Mouse (Mus musculus): ENCODE results near the gene Robo1. TPM values are rescaled to one million over a fixed set of nuclear protein-coding genes. Genes with fewer than 3 reads are reported as not detected.

Gene Robo1
- total and polyA plus RNA-seq, 3 experiments: 0.44 TPM; not detected in 2

DNA sequence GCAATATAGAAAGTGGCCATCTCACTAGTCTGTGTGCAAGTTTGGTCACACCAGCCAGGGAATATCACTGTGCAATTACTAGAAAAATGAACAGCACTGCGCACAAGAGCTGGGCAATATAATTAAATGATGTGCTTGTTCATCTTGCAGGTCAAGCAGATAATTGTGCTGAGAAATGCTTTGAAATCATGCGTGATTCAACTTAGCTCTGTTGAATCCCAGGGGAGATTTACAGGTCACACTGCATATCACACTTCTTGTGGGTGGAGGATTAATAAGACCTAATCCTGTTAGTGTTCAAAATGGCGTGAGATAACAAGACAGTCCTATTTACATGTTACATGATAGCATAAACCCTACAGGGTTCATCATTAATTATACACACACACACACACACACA, 157.6 kb downstream of the Robo1 start:
- TF ChIP-seq CTCF (IDR thresholded peaks at IDR 0.05; ENCODE audit: low read depth, low read length) (no peak), POLR2AphosphoS5 (IDR thresholded peaks at IDR 0.05; ENCODE audit: insufficient replicate concordance, low read depth, low read length) (no peak), TAL1 (conservative IDR thresholded peaks at IDR 0.05; ENCODE audit: low read depth, low read length) (no peak), GATA1 (IDR thresholded peaks at IDR 0.05; ENCODE audit: borderline replicate concordance, low read length) (no peak), GATA2 (IDR thresholded peaks at IDR 0.05; ENCODE audit: borderline replicate concordance, low read depth, low read length) (no peak)
- Histone ChIP-seq H3K9me3 (replicated peaks) (no peaks in the 10 kb centered on the region), H3K36me3 (replicated peaks) (no peaks in the 10 kb centered on the region), H3K27me3 (ENCODE audit: insufficient read depth, low read length) (no peaks in the 10 kb centered on the region), H3K4me3 (ENCODE audit: low read depth, low read length) (no peak overlapping the region), H3K4me1 (ENCODE audit: insufficient read depth, low read depth, low read length) (no peaks in the 10 kb centered on the region)
- no peak for DNase-seq (ENCODE audit: low spot score)
- no peak for ATAC-seq (ENCODE audit: extremely low read depth, insufficient number of reproducible peaks, low FRiP score, poor library complexity, severe bottlenecking)

DNA sequence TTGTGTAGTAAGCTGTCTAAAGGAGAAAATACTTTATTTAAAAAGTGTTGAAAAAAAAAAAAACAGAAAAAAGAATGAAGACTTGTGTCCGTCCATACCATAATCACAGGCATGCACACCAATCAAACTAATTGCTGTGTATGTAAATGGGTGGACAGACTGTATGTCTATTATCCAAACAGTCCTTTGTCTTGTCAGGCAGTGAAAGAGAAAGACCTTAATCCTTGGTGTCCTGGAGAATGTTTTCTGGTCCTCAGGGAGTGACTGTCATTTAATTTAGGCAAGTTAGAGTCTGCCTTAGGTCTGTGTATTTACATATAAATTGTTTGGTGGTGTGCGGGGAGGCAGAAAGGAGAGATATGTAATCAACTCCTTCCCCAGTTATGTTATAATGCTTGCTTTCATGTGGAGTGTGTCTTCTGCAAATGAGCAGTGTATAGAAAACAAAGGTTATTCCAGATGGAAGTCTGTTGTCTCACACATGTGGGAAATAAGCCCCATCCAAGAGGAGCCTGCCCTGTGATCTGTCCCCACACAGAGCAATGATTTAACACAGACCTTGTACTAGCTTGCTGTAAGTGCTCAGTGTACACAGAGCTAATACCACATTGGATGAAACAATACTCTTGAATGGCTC, 162.0 kb downstream of the Robo1 start:
- Histone ChIP-seq H3K4me3 (ENCODE audit: low read depth, low read length) (no peak overlapping the region), H3K4me1 (ENCODE audit: insufficient read depth, low read depth, low read length) (no peaks in the 10 kb centered on the region), H3K9me3 (replicated peaks) (0 out of 2 replicates have a peak, but pooled peaks cover 5% of the 10 kb centered on the region), H3K36me3 (replicated peaks) (no peaks in the 10 kb centered on the region), H3K27me3 (ENCODE audit: insufficient read depth, low read length) (no peaks in the 10 kb centered on the region)
- ATAC-seq (ENCODE audit: extremely low read depth, insufficient number of reproducible peaks, low FRiP score, poor library complexity, severe bottlenecking) (0 out of 2 replicates have a peak, but pooled peaks have one; percentile 15), DNase-seq (ENCODE audit: low spot score) (no peak)
- no peak for TF ChIP-seq GATA2 (IDR thresholded peaks at IDR 0.05; ENCODE audit: borderline replicate concordance, low read depth, low read length)
- TF ChIP-seq TAL1 (conservative IDR thresholded peaks at IDR 0.05; ENCODE audit: low read depth, low read length): no peak
- no peak for TF ChIP-seq POLR2AphosphoS5 (IDR thresholded peaks at IDR 0.05; ENCODE audit: insufficient replicate concordance, low read depth, low read length)
- no peak for TF ChIP-seq GATA1 (IDR thresholded peaks at IDR 0.05; ENCODE audit: borderline replicate concordance, low read length)
- TF ChIP-seq CTCF (IDR thresholded peaks at IDR 0.05; ENCODE audit: low read depth, low read length): no peak

DNA sequence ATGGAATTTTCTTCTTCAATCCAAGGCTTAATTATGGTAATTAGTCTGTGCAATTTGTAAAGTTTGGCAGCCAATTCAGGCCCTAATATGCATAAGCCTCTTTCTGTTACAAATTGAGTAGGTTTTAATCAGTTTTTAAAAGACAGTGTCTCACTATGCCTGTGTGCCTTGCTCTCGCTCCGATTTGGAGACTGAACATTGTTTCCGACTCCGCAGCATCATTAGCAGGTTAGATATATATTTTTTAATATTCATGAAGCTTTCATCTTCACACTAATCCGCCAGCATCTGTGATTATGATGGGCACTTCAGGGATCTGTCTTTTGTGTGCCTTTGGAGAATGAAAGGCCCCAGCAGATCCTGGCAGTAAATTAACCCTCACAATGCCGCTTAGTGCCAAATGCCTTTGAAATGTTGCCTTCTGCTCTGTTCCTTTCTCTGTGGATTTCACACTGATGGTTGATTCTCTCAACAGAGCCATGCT, 202.7 kb downstream of the Robo1 start:
- H3K4me1 ChIP-seq (ENCODE audit: insufficient read depth, low read depth, low read length): no peaks in the 10 kb centered on the region
- H3K9me3 ChIP-seq (replicated peaks): peaks cover 5% of the 10 kb centered on the region
- H3K36me3 ChIP-seq (replicated peaks): no peaks in the 10 kb centered on the region
- TF ChIP-seq GATA2 (IDR thresholded peaks at IDR 0.05; ENCODE audit: borderline replicate concordance, low read depth, low read length): no peak
- no peak for TF ChIP-seq POLR2AphosphoS5 (IDR thresholded peaks at IDR 0.05; ENCODE audit: insufficient replicate concordance, low read depth, low read length)
- no peak for TF ChIP-seq GATA1 (IDR thresholded peaks at IDR 0.05; ENCODE audit: borderline replicate concordance, low read length)
- TF ChIP-seq TAL1 (conservative IDR thresholded peaks at IDR 0.05; ENCODE audit: low read depth, low read length): no peak
- no peak for TF ChIP-seq CTCF (IDR thresholded peaks at IDR 0.05; ENCODE audit: low read depth, low read length)
- no peak overlapping the region for H3K4me3 ChIP-seq (ENCODE audit: low read depth, low read length)
- H3K27me3 ChIP-seq (ENCODE audit: insufficient read depth, low read length): no peaks in the 10 kb centered on the region
- DNase-seq (ENCODE audit: low spot score) (no peak), ATAC-seq (ENCODE audit: extremely low read depth, insufficient number of reproducible peaks, low FRiP score, poor library complexity, severe bottlenecking) (no peak)

- ATAC-seq (ENCODE audit: extremely low read depth, insufficient number of reproducible peaks, low FRiP score, poor library complexity, severe bottlenecking) (no peak), DNase-seq (ENCODE audit: low spot score) (no peak)
- Histone ChIP-seq H3K9me3 (replicated peaks) (peaks cover 5% of the 10 kb centered on the region), H3K4me1 (ENCODE audit: insufficient read depth, low read depth, low read length) (no peaks in the 10 kb centered on the region), H3K27me3 (ENCODE audit: insufficient read depth, low read length) (no peaks in the 10 kb centered on the region), H3K36me3 (replicated peaks) (no peaks in the 10 kb centered on the region), H3K4me3 (ENCODE audit: low read depth, low read length) (no peak overlapping the region)
- no peak for TF ChIP-seq CTCF (IDR thresholded peaks at IDR 0.05; ENCODE audit: low read depth, low read length)
- TF ChIP-seq POLR2AphosphoS5 (IDR thresholded peaks at IDR 0.05; ENCODE audit: insufficient replicate concordance, low read depth, low read length): no peak
- TF ChIP-seq TAL1 (conservative IDR thresholded peaks at IDR 0.05; ENCODE audit: low read depth, low read length): no peak
These were observed 223.2 kb downstream of the Robo1 start for GRCm38 (mm10) chr16:72531337-72531736.

DNA sequence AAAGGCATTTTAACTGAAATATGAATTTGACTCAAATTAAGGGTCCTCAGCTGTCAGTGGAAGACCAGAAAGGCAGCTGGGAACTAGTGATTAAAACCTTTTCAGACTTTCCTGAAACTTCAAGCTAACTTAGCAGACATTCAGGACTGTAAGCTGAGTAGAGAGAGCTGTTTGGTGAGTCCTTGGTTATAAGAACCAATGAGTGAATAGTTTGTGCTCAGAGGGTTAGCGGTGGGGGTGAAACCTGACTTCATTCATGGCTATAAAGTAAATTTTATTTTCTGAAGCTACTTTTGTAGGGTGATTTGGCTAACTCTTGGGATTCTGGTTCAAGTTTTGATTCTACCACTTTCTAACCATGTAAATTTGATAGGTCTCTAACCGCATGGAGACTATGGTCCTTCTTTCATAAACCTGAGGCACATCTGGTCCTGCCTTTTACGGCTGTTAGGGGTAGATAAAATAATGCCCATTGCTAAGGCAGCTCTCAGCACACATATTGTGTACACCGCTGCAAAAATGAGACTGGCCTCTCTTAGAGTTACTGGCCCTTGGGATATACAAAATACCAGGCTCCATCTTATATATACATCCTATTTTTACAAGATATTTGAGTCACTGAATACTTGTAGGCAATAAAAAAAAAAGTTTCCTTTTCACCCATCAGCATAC, 225.9 kb downstream of the Robo1 start:
- Histone ChIP-seq H3K27me3 (ENCODE audit: insufficient read depth, low read length) (no peaks in the 10 kb centered on the region), H3K9me3 (replicated peaks) (peaks cover 5% of the 10 kb centered on the region), H3K36me3 (replicated peaks) (no peaks in the 10 kb centered on the region), H3K4me3 (ENCODE audit: low read depth, low read length) (no peak overlapping the region), H3K4me1 (ENCODE audit: insufficient read depth, low read depth, low read length) (no peaks in the 10 kb centered on the region)
- TF ChIP-seq TAL1 (conservative IDR thresholded peaks at IDR 0.05; ENCODE audit: low read depth, low read length) (no peak), GATA1 (IDR thresholded peaks at IDR 0.05; ENCODE audit: borderline replicate concordance, low read length) (no peak), POLR2AphosphoS5 (IDR thresholded peaks at IDR 0.05; ENCODE audit: insufficient replicate concordance, low read depth, low read length) (no peak), GATA2 (IDR thresholded peaks at IDR 0.05; ENCODE audit: borderline replicate concordance, low read depth, low read length) (no peak), CTCF (IDR thresholded peaks at IDR 0.05; ENCODE audit: low read depth, low read length) (no peak)
- DNase-seq (ENCODE audit: low spot score) (no peak), ATAC-seq (ENCODE audit: extremely low read depth, insufficient number of reproducible peaks, low FRiP score, poor library complexity, severe bottlenecking) (no peak)

GRCm38 (mm10) chr16:72538171-72538570, 230.1 kb downstream of the Robo1 start:
- ATAC-seq (ENCODE audit: extremely low read depth, insufficient number of reproducible peaks, low FRiP score, poor library complexity, severe bottlenecking) (no peak), DNase-seq (ENCODE audit: low spot score) (no peak)
- H3K9me3 ChIP-seq (replicated peaks): peaks cover 4% of the 10 kb centered on the region; the same call in 1 of the 2 replicates
- TF ChIP-seq GATA1 (IDR thresholded peaks at IDR 0.05; ENCODE audit: borderline replicate concordance, low read length): no peak
- no peak for TF ChIP-seq GATA2 (IDR thresholded peaks at IDR 0.05; ENCODE audit: borderline replicate concordance, low read depth, low read length)
- no peak for TF ChIP-seq POLR2AphosphoS5 (IDR thresholded peaks at IDR 0.05; ENCODE audit: insufficient replicate concordance, low read depth, low read length)
- TF ChIP-seq CTCF (IDR thresholded peaks at IDR 0.05; ENCODE audit: low read depth, low read length): no peak
- no peak for TF ChIP-seq TAL1 (conservative IDR thresholded peaks at IDR 0.05; ENCODE audit: low read depth, low read length)
- H3K4me3 ChIP-seq (ENCODE audit: low read depth, low read length): no peak overlapping the region
- no peaks in the 10 kb centered on the region for H3K4me1 ChIP-seq (ENCODE audit: insufficient read depth, low read depth, low read length)
- H3K27me3 ChIP-seq (ENCODE audit: insufficient read depth, low read length): no peaks in the 10 kb centered on the region
- no peaks in the 10 kb centered on the region for H3K36me3 ChIP-seq (replicated peaks)
